Mouse (Mus musculus) fibroblast of lung, adult 2 months (primary cell): ENCODE results near the gene Slc17a8.
"Not testable (repeated sequence)": the region's sequence is repeated elsewhere in the genome, so short reads cannot be mapped to it uniquely, and the experiment has no call there.

ENCODE experiments used
- DNase-seq: peaks from one replicate; pipeline ENCODE4 v3.0.0-alpha.2; 2011; ENCODE audit warnings: low read depth

Slc17a8 gene

DNA sequence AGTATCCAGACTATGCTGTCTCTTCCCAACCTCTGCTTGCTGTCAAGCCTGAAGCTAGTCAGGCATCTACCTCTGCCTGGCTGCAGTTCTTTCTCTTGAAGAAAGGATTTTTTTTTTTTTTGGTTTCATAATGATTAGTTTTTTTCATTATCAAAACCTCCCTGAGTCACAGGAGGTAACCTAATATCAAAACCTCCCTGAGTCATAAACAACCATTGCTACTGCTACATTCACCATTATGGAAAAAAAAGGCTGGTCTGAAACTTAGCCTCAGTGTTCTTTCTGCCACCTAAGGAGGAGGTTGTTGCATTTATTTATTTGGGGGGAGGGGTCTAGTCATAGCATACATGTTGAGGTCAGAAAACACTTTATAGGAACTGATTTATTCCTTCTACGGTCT is 31.2 kb downstream of the Slc17a8 start:
- no peak for DNase-seq

DNA sequence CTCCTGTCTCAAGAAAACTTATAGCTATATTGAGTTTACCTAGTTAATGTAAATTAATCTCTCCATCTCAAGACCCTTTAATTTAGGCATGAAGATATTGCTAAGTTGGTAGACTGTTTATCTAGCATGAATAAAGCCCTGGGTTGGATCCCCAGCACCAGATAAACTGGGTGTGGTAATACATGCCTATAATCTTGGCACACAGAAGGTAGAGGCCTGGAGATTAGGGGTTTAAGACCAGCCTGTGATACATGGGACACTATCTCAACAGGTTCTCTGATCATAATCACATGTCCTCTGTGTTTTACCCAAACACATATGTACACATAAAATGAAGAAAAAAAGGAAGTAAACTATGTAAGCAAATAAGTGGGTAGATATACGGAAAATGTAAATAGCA is 32.3 kb downstream of the Slc17a8 start:
- no peak for DNase-seq

DNA sequence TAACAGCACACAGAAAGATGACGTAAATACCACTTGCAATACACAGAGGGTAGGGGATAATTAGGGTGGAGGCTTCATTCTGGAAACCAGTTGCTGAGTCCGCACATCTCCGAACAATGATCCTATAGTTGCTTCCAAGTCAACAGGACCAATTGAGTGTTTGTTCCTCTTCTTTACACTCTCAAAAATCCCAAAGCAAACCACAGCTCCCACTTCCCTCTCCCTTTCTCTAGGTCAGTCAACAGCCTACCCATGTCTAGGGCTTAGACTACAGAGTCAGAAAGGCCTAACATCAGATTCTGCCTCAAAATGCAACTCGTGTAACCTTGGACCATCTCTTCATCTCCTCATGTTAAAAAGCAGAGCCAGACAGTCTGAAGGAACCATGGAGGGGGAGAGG is 36.3 kb downstream of the Slc17a8 start:
- no peak for DNase-seq

DNA sequence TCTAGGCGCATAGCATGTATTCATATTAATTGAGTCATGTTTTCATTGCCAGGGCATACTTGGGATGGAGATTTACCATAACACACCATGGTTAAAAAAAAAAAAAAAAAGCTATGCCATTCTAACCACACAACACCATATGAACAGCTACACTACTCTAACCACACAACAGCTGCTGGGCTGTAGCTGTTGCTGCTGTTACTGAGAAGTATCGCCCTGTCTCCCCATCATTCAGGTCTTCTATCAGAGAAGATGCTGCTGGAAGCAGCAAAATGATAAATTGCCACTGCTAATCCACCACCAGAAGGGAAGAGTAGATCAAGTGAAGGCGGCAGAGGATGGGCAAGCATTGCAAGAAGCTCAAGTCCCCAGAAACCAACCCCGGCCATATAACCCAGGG is 42.3 kb downstream of the Slc17a8 start:
- DNase-seq: no peak

GRCm38 (mm10) chr10:89577666-89578065 is 43.4 kb downstream of the Slc17a8 start:
- DNase-seq: no peak

DNA sequence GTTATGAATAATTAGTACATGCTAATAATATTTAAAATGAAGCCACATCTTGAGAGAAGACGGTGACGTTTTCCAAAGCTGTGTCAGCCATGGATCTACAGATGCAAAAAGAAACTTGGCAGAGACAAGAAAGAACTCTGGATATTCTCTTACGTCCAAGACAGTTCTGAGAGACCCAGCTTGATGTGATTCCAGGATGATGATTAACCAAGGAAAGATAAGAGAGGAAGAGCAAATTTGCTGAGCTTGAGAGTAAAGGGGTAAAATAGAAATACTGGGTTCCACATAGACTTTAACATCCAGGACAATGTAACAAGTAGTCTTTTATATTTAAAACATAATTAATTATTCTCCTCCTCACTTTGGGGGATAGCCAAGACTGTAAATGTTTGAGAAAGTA is 47.6 kb downstream of the Slc17a8 start:
- no peak for DNase-seq

GRCm38 (mm10) chr10:89572946-89573345 is 48.1 kb downstream of the Slc17a8 start:
- no peak for DNase-seq

DNA sequence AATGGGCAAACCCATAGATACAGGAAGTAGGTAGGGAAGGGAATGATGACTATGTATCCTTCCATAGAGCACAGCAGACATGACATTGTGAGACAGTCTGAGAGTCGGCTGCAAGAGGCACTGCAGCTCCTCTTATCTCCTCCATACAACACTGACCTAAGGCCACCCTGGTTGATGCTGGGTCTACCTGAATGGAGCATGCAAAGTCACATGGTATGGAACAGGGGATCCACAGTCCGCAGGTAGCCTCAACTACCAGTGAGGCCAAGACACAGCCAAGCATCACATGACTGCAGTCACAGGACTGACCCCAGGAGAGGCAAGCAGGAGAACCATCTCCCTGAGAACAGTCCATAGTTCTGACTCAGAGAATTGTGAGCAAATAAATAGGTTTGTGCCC is 53.7 kb downstream of the Slc17a8 start:
- no peak for DNase-seq

DNA sequence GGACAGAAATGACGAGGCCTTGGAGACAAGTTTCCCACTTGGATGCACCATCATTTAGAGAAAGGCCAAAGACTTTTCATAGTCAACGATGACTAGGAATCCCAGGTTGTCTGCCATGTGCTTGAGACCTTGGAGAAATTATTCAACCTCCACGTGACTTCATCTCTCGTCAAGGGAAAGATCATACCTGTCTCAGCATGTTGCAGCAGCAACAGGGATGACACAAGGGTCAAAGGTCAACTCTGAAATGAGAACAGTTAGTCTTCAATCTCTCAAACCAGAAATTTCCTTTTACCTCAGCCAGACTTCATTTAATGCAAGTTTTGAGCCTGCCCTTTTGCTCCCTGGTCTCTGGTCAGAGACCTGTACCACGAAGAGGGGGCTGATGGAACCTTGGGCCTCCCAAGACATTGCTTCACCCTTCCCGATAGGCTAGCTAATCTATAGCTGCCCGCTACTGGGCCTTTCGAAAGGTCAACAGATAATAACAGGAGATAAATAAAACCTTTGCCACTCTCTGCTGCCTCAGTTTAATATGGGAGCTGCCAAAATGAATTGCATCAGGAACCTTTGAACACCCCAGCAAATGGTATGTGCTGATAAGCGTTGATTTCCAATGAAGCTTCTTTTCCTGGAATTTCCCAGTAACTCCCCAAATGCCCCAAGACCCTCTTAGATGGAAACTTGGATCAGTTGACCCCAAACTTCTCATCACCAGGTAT is 55.6 kb downstream of the Slc17a8 start:
- no peak for DNase-seq

- no peak for DNase-seq
Measured at GRCm38 (mm10) chr10:89562113-89562512, 58.9 kb downstream of the Slc17a8 start.

DNA sequence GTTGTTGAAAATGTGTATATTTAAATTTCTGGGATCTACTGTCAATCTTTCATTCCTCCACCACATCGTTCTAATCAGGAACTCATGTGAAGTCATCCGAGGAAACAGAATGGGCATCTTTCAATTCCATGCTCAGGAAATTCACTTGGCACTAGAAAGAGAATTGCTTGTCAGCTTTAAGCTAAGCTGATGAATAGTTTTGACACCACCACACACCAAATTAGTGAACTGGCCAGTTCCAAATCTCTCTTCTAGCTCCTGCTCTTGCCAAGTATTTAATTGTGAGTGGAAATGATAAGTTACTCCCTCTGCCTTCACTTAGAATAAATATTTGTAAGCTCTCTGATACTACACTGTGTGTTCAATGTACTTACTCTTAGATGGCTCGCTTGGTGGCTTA is 61.7 kb downstream of the Slc17a8 start:
- DNase-seq: no peak

GRCm38 (mm10) chr10:89554885-89555284 is 66.2 kb downstream of the Slc17a8 start:
- DNase-seq: not testable (repeated sequence)

DNA sequence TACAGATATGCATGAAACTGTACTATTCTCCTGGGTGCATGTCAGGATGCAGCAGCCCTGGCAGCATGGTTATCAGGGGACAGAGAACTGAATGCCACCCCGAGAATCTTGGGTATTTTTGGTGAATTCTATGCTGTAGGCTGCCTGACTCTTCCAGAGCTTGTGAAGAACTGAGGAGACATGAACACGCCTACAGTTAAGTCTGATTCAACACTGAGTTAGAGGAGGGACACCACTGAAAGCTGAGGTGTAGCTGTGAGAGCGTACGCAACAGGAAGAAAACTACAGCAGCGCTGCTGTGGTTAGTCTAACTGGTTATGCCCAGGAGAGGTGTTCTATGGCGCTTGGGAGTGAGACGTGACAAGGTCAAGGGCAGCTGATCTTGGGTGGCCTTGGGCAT is 67.2 kb downstream of the Slc17a8 start:
- DNase-seq: not testable (repeated sequence)

DNA sequence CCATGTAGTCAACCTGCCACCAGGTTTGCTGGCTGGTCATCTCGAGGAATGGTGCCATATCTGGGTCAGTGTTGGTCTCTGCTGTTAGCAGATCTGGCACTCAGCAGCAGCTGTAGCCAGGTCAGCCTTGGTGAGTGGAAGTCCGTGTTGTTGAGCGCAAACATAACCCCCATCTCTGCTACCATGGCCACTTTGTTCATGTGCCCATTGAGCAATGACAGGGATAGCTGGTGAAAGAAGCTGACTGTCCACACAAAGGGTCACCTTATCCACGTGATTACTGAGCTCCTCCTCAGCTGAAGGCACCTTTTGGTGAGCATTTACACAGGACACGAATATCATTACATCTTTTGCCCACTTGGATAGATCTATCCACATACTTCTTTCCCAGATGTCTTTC is 68.0 kb downstream of the Slc17a8 start:
- no peak for DNase-seq

DNA sequence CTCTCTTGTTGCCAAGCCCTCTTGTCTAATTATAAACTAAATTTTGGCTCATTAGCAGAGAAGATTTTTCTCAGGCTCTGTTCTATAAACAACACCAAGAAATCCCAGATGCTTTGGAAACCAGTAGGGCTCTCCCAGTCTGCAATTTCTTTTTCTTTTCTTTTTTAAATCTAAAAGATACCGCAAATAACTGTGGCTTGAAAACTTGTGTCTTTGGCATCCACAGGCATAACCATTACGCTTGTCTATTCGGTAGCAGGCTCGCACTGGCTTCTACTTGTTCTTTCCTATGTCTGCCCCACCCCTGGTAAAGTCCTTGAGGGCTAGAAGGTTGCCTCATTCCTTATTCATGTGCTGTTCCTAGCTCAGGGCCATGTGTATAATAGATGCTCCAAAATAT is 69.4 kb downstream of the Slc17a8 start:
- no peak for DNase-seq

GRCm38 (mm10) chr10:89548028-89548427 is 73.0 kb downstream of the Slc17a8 start:
- DNase-seq: no peak

DNA sequence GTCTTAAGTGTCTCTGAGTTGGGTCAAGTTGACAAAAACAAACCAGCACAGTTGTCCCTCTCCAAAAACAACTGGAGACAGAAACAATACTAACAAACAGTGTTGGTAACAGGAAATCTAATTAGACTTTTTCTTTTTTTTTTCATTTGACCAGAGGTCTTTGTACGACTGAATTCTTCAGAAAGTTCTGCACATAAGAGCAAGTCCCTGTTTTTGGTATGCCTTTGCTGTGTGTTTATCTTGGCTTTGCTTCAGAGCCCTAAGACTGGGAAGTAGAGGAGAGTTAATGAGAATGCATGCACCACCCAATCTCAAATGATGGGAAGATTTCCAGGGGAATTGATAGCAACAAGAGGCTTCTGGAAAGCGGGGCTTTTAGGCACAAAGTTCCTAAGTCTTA is 74.1 kb downstream of the Slc17a8 start:
- no peak for DNase-seq

DNA sequence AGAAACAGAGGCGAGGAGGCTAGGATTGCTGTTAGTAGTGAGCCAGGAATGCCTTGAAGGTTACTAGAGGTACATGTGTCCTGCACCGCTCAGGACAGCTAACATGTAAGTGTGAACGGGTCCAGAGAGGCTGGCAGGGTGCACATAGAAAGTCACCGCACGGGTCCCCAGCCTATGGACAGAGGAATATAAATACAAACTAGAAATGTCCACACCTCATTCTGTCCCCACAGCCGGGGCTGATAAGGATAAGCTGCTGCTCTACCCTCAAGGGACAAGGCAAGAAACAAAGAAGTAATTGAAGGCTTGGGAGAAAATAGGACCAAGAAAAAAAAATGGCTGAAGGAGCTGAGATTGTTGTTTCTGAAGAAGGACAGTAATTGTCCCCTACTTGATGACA is 77.2 kb downstream of the Slc17a8 start:
- DNase-seq: no peak

- no peak for DNase-seq
Measured at GRCm38 (mm10) chr10:89542321-89542720, 78.7 kb downstream of the Slc17a8 start.

DNA sequence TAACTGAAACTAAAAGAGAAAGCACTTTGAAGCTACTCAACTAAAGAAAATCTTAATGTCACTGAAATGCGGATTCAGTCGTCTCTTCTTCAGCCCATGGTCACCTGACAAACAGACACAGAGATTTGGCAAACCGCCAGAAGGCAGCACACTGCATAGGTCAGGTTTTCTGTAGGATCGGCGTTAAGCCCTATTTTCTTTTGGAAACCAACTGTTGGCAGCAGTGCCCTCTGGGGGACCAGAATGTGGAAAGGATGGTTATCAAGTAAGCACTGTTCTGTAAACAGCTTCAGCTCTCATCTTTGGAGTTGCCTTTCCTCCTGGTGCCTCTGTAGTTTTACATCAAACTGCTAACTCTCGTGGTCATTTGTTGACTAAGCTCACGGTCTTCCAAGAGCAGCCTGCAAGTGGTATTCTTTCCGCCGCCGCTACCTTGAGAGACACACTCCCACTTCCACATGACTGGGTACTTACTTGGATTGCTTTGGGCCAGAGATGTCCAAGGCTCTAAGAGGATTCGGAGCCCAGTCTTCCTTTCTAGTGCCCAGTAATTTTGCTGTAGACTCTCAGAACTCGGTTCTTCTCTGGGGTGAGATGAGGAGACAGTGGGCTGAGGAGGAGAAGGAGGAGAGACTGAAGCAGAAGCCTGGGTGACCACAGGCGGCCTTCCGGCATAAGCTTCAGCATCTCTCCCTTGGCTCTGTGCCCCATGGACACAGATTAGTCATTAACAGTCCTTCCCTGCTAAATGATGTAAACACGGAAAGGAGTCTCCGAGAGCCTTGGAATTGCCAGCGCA is 87.9 kb downstream of the Slc17a8 start, which contains the start of gene Nr1h4:
TSS of gene Nr1h4 (minus strand) at position 657 of the 799 bp plus-strand sequence.
- DNase-seq: no peak

DNA sequence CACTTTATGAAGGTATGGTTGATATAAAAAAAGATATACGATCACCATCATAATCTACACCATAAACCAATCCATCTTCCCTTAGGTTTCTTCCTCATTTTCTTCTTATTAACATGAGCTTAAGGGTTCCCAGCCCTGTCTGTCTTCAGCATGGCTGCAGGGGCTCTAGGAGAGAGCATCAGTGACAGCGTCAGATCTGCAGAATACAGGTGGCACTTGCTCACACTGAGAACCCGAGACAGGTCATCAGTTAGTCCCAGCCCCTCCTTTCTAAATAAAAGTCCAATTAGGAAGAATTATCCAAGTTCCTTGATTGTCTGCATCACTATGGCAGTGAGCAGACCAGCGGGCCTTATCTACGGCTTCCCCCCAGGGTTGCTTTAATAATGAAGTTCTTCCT is 88.6 kb downstream of the Slc17a8 start:
- DNase-seq: no peak

- no peak for DNase-seq
Measured at GRCm38 (mm10) chr10:89531976-89532375, 89.1 kb downstream of the Slc17a8 start.

- peak; percentile 63 for DNase-seq
Measured at GRCm38 (mm10) chr10:89531194-89531634, 89.8 kb downstream of the Slc17a8 start.
